Comparison of ENCODE assay signal across 16 mouse cellular contexts in genomic region chr12:81843501-81843900, GRCm38 (mm10). TPM values are rescaled to one million over a fixed set of nuclear protein-coding genes. Genes with fewer than 3 reads are reported as not detected.
DNase-seq lines count a peak whose midpoint lies in the region; ATAC-seq and TF ChIP-seq lines count a peak whose summit lies in the region.
"Had no signal": no experiment of that assay in that cellular context is flagged by ENCODE, and none has a peak within 500 bp of the region (broad histone marks: within the 10 kb centered on the region; RNA-seq: fewer than 3 reads in every experiment).

No protein-coding gene starts in this region.

- no peaks in the 10 kb centered on the region for H3K36me3 ChIP-seq in hindbrain, embryonic 16.5 days (ENCODE audit: control insufficient read depth, insufficient read depth, low read length)
- H3K36me3 ChIP-seq in hindbrain, embryonic 14.5 days (replicated peaks; ENCODE audit: control insufficient read depth, insufficient read depth), result no peaks in the 10 kb centered on the region
- H3K36me3 ChIP-seq in stomach, postnatal 0 days (ENCODE audit: control insufficient read depth, insufficient read depth, low read length), result no peaks in the 10 kb centered on the region
- no peaks in the 10 kb centered on the region for H3K36me3 ChIP-seq in midbrain, postnatal 0 days (ENCODE audit: insufficient read depth, low read length)
- H3K36me3 ChIP-seq: midbrain, embryonic 12.5 days had no signal

- 76% methylated on average over 5 of the region's 5 CpGs for WGBS in hindbrain, embryonic 16.5 days
- WGBS in hindbrain, embryonic 14.5 days, result 76% methylated on average over 5 of the region's 5 CpGs
- 58% methylated on average over 5 of the region's 5 CpGs for WGBS in stomach, postnatal 0 days
- 78% methylated on average over 5 of the region's 5 CpGs for WGBS in midbrain, postnatal 0 days

- no peaks in the 10 kb centered on the region for H3K27me3 ChIP-seq in hindbrain, embryonic 16.5 days (replicated peaks; ENCODE audit: control insufficient read depth, insufficient read depth, low read length)
- H3K27me3 ChIP-seq in hindbrain, embryonic 14.5 days (ENCODE audit: control insufficient read depth, insufficient read depth, low read length), result no peaks in the 10 kb centered on the region
- no peaks in the 10 kb centered on the region for H3K27me3 ChIP-seq in stomach, postnatal 0 days (ENCODE audit: control insufficient read depth, insufficient read depth, low read length)
- H3K27me3 ChIP-seq in midbrain, postnatal 0 days (ENCODE audit: insufficient read depth, low read length), result no peaks in the 10 kb centered on the region

- no peak overlapping the region for H3K9ac ChIP-seq in hindbrain, embryonic 16.5 days (ENCODE audit: low read depth, low read length)
- no peak overlapping the region for H3K9ac ChIP-seq in hindbrain, embryonic 14.5 days
- H3K9ac ChIP-seq in stomach, postnatal 0 days (ENCODE audit: low read length), result no peak overlapping the region
- no peak overlapping the region for H3K9ac ChIP-seq in midbrain, postnatal 0 days (replicated peaks; ENCODE audit: low read length, poor library complexity, severe bottlenecking)
- H3K9ac ChIP-seq: liver, postnatal 0 days; midbrain, embryonic 12.5 days had no signal

- ATAC-seq in cerebellum, adult (ENCODE audit: insufficient number of reproducible peaks, low FRiP score, low TSS enrichment), result peak; percentile 78; the same call in 1 of the 2 replicates
- ATAC-seq in hindbrain, embryonic 16.5 days, result peak; percentile 11; the same call in 1 of the 2 replicates
- ATAC-seq in hindbrain, embryonic 14.5 days (ENCODE audit: low FRiP score), result no peak
- ATAC-seq in stomach, postnatal 0 days (ENCODE audit: low FRiP score, low TSS enrichment), result no peak; the same call in 1 of the 2 replicates
- ATAC-seq in midbrain, postnatal 0 days (ENCODE audit: low FRiP score), result no peak
- ATAC-seq: inflammation-experienced regulatory T-cells, adult 6 months; liver, postnatal 0 days had no signal

- no peak for TF ChIP-seq CTCF in stomach, postnatal 0 days (IDR thresholded peaks at IDR 0.05; ENCODE audit: low read depth)
- TF ChIP-seq CTCF in midbrain, postnatal 0 days (IDR thresholded peaks at IDR 0.05), result no peak

- no peak for TF ChIP-seq EP300 in stomach, postnatal 0 days (optimal IDR thresholded peaks at IDR 0.05)

- no peak overlapping the region for H3K27ac ChIP-seq in hindbrain, embryonic 16.5 days (ENCODE audit: low read depth, low read length)
- no peak overlapping the region for H3K27ac ChIP-seq in hindbrain, embryonic 14.5 days
- no peak overlapping the region for H3K27ac ChIP-seq in stomach, postnatal 0 days (replicated peaks)
- no peak overlapping the region for H3K27ac ChIP-seq in midbrain, postnatal 0 days (ENCODE audit: low read depth, low read length)
- H3K27ac ChIP-seq: midbrain, embryonic 12.5 days had no signal

- no peak for DNase-seq in cerebellum, postnatal 4 days (ENCODE audit: low spot score in 2 of 2)
- DNase-seq in hindbrain, embryonic 14.5 days (ENCODE audit: low spot score), result no peak
- peak; percentile 67 to 72 for DNase-seq in cerebellum, postnatal 36 days
- peak; percentile 24 for DNase-seq in stomach, postnatal 0 days (ENCODE audit: low spot score)
- DNase-seq in midbrain, postnatal 0 days (ENCODE audit: low spot score), result no peak
- DNase-seq in yolk sac, embryonic 10.5 days (ENCODE audit: low spot score), result no peak
- DNase-seq: embryo, embryonic 11 days; liver, postnatal 0 days; lung, postnatal 36 days; thymus, postnatal 4 days had no signal

- no peaks in the 10 kb centered on the region for H3K9me3 ChIP-seq in hindbrain, embryonic 16.5 days (ENCODE audit: control insufficient read depth, low read length)
- H3K9me3 ChIP-seq in hindbrain, embryonic 14.5 days (ENCODE audit: control insufficient read depth, low read length), result no peaks in the 10 kb centered on the region
- H3K9me3 ChIP-seq in stomach, postnatal 0 days (ENCODE audit: control insufficient read depth, low read length), result no peaks in the 10 kb centered on the region
- H3K9me3 ChIP-seq in midbrain, postnatal 0 days (ENCODE audit: low read length), result no peaks in the 10 kb centered on the region
- H3K9me3 ChIP-seq: midbrain, embryonic 12.5 days had no signal

- no peak overlapping the region for H3K4me3 ChIP-seq in hindbrain, embryonic 16.5 days (ENCODE audit: low read length)
- no peak overlapping the region for H3K4me3 ChIP-seq in hindbrain, embryonic 14.5 days (replicated peaks; ENCODE audit: low read length)
- no peak overlapping the region for H3K4me3 ChIP-seq in stomach, postnatal 0 days (ENCODE audit: low read depth, low read length)
- H3K4me3 ChIP-seq in midbrain, postnatal 0 days (ENCODE audit: low read depth, low read length), result no peak overlapping the region
- H3K4me3 ChIP-seq: erythroblast, embryonic 14.5 days; midbrain, embryonic 12.5 days had no signal

- H3K4me1 ChIP-seq in hindbrain, embryonic 16.5 days (ENCODE audit: control insufficient read depth, insufficient read depth, low read depth, low read length), result peaks cover 8% of the 10 kb centered on the region
- H3K4me1 ChIP-seq in hindbrain, embryonic 14.5 days (replicated peaks; ENCODE audit: control insufficient read depth, insufficient read depth, low read length), result peaks cover 21% of the 10 kb centered on the region
- H3K4me1 ChIP-seq in stomach, postnatal 0 days (replicated peaks; ENCODE audit: control insufficient read depth, insufficient read depth), result no peaks in the 10 kb centered on the region; the same call in 1 of the 2 replicates
- no peaks in the 10 kb centered on the region for H3K4me1 ChIP-seq in midbrain, postnatal 0 days (ENCODE audit: insufficient read depth, low read length)

- no peak overlapping the region for H3K4me2 ChIP-seq in hindbrain, embryonic 16.5 days (ENCODE audit: low read length)
- H3K4me2 ChIP-seq in hindbrain, embryonic 14.5 days (replicated peaks), result no peak overlapping the region
- no peak overlapping the region for H3K4me2 ChIP-seq in stomach, postnatal 0 days (replicated peaks; ENCODE audit: low read depth)
- no peak overlapping the region for H3K4me2 ChIP-seq in midbrain, postnatal 0 days (ENCODE audit: low read depth, low read length, poor library complexity, severe bottlenecking)
- H3K4me2 ChIP-seq: heart, embryonic 11.5 days; midbrain, embryonic 12.5 days had no signal

RNA-seq across cellular contexts. Expression of gene Pcnx, which starts 16.3 kb away (rescaled TPM):
- polyA plus RNA-seq in hindbrain, embryonic 16.5 days (2015; fragmentation: Nextera tagmentation; extraction: Ambion mirVana), result 8.6 and 9.2 TPM in 2 replicates
- 14.2 and 19.9 TPM in 2 replicates for polyA plus RNA-seq in hindbrain, embryonic 14.5 days (2014; fragmentation: Nextera tagmentation; extraction: Ambion mirVana)
- polyA plus RNA-seq in stomach, postnatal 0 days (2015; fragmentation: Nextera tagmentation; extraction: Ambion mirVana), result 5.1 TPM in 2 replicates
- total RNA-seq in midbrain, postnatal 0 days (2014; rRNA removed), result 46.6 TPM in 2 replicates
- 4.8 and 8.2 TPM in 2 replicates for polyA plus RNA-seq in midbrain, postnatal 0 days (2015; fragmentation: Nextera tagmentation; extraction: Ambion mirVana)

Comparison
In these comparisons a context has a peak if more than half of its experiments do, and no peak if none do; other contexts are left out.
1. ATAC-seq: peak in cerebellum, adult (single experiment) and hindbrain, embryonic 16.5 days (single experiment); none in hindbrain, embryonic 14.5 days (single experiment), stomach, postnatal 0 days (single experiment) and midbrain, postnatal 0 days (single experiment).
2. DNase-seq: peak in cerebellum, postnatal 36 days (2 of 2) and stomach, postnatal 0 days (single experiment); none in cerebellum, postnatal 4 days (0 of 2), hindbrain, embryonic 14.5 days (single experiment), midbrain, postnatal 0 days (single experiment) and yolk sac, embryonic 10.5 days (single experiment).